Mouse (Mus musculus) ovary, postnatal 10 days (tissue): ENCODE measurements around the gene Cfdp1.

ENCODE experiments used
- DNase-seq: peaks from one replicate; pipeline ENCODE4 v3.0.0; 2022; ENCODE audit warnings: low spot score

The Cfdp1 gene

GRCm38 (mm10) chr8:111769296-111769695 is 84.8 kb downstream of the Cfdp1 start:
- no peak for DNase-seq

- DNase-seq = no peak
These were observed 85.4 kb downstream of the Cfdp1 start for GRCm38 (mm10) chr8:111768651-111769050.

- DNase-seq = no peak
These were observed 88.5 kb downstream of the Cfdp1 start for GRCm38 (mm10) chr8:111765616-111766015.

GRCm38 (mm10) chr8:111765096-111765495 is 89.0 kb downstream of the Cfdp1 start:
- DNase-seq = no peak

- DNase-seq = no peak
These were observed 93.4 kb downstream of the Cfdp1 start for GRCm38 (mm10) chr8:111760708-111761107.

- DNase-seq = no peak
These were observed 95.3 kb downstream of the Cfdp1 start for GRCm38 (mm10) chr8:111758817-111759216.

GRCm38 (mm10) chr8:111757599-111757998 is 96.5 kb downstream of the Cfdp1 start:
- no peak for DNase-seq

GRCm38 (mm10) chr8:111754736-111755135 is 99.4 kb downstream of the Cfdp1 start:
- no peak for DNase-seq

- no peak for DNase-seq
These were observed 100.0 kb downstream of the Cfdp1 start for GRCm38 (mm10) chr8:111754088-111754487.

- DNase-seq = no peak
These were observed 105.3 kb downstream of the Cfdp1 start for GRCm38 (mm10) chr8:111748766-111749165.

- no peak for DNase-seq
These were observed 106.0 kb downstream of the Cfdp1 start for GRCm38 (mm10) chr8:111747866-111748649.

GRCm38 (mm10) chr8:111746582-111747465 is 107.3 kb downstream of the Cfdp1 start:
- no peak for DNase-seq

GRCm38 (mm10) chr8:111745591-111746418 is 108.3 kb downstream of the Cfdp1 start:
- no peak for DNase-seq

- no peak for DNase-seq
These were observed 109.0 kb downstream of the Cfdp1 start for GRCm38 (mm10) chr8:111745086-111745485.

GRCm38 (mm10) chr8:111743792-111744696 is 110.0 kb downstream of the Cfdp1 start, which contains the start of gene Bcar1:
Gene Bcar1, minus strand, starts transcription at chr8:111743809.
- DNase-seq = peak; percentile 71

GRCm38 (mm10) chr8:111743101-111743791 is 110.8 kb downstream of the Cfdp1 start:
- DNase-seq = no peak

- no peak for DNase-seq
These were observed 111.6 kb downstream of the Cfdp1 start for GRCm38 (mm10) chr8:111742261-111743037.

- DNase-seq = no peak
These were observed 112.5 kb downstream of the Cfdp1 start for GRCm38 (mm10) chr8:111741556-111741955.

- DNase-seq = no peak
These were observed 113.1 kb downstream of the Cfdp1 start for GRCm38 (mm10) chr8:111740994-111741393.

- DNase-seq = no peak
These were observed 113.8 kb downstream of the Cfdp1 start for GRCm38 (mm10) chr8:111740301-111740711.
